Mouse (Mus musculus) lung, postnatal 25 days (tissue): ENCODE results near the gene Gja8.

Experiments used
- DNase-seq: peaks from one replicate; pipeline ENCODE4 v3.0.0; 2022; ENCODE audit warnings: low spot score

Gene Gja8

DNA sequence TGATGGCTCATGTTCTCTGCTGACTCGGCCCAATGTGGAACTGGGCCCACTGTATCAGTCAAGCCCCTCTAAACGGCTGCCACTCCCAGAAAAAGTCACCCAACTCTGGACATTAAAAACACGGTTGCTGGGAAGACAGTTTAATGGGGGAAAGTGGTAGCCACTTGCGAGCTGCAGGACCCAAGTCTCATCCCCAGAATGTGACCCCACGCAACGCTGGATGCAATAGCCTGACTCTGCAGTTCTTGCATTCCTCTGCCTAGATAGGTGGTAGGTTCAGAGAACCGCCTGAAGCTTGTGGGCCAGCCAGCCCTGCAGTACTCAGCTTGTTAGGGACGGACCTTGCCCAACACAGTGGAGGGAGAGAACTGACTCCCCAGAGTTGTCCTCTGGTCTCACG is 46.3 kb downstream of the Gja8 start:
- DNase-seq, result no peak

- DNase-seq, result no peak
These were observed 50.8 kb downstream of the Gja8 start for GRCm38 (mm10) chr3:96874808-96875571.

DNA sequence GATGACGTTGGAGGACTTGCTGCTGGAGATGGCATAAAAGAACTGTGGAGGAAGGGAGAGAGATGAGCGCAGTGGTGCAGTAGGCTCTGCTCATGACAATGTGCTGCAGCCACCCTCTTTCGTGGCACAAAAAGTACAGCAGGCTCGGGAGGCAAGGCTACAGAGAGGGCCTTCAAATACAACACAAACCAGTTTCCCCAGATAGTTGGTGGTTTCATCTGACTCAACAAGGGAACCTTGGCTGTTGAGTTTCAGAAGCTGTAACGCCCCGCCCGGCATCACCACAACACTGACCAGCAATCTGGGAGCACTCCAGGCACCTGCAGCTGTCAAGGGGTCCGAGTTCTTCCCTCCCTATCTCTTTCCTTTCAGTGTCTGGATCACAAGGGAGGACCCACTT is 53.3 kb downstream of the Gja8 start:
- DNase-seq, result no peak

DNA sequence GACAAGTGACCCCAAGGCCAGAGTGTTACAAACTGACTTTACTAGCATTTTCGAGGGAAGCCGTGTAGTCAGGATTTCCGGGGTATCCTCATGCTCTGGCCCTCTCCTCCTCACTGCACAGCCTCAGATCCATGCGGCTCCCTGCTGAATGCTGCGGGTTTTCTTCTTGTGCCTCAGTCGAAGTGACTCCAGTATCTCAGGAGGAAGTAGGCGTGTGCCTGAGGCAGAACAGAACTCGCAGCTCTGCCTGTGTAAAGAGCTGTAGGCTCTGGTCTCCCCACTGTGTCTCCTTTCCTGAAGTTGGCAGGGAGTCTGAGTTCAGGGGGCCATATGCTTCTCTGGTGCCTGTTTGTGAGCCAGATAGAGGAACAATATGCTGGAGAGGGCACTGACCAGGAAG is 54.8 kb downstream of the Gja8 start:
- DNase-seq, result no peak

DNA sequence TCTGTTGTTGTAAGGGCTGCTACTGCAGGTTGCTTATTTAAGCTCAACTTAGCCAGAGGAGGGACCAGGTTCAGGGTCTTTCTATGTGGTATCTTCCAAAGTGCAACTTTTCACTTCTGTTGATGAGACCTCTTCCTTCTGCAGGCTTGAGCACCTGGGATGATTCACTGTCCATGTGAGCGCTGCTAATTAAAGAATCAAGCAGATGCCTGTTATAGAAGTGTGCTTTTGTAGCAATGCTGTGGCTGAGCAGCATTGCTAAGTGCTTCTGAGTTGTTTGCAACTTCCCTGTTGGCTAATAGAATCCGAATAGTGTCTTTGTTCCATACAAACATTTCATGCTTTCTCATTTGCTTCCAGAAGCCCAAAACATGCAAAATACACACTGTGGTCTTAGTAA is 55.5 kb downstream of the Gja8 start:
- DNase-seq, result no peak

DNA sequence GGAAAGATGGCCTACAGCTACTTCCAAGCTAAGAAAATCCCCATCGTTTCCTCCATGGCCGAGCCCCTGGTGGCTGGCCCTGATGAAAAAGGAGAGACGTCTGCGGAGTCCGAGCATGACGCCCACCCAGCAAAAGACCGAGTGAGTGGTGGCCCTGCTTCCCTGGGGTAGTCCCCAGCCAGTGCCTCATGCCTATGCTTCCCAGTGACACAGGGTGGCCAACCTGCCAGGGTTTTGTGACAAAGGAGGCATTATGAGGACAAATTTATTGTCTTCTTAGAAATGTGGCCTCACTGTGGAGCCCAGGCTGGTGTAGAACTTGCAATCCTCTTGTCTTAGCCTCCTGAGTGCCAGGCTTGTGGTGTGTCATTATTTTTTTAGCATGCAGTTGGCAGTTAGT is 56.7 kb downstream of the Gja8 start:
- DNase-seq, result no peak

DNA sequence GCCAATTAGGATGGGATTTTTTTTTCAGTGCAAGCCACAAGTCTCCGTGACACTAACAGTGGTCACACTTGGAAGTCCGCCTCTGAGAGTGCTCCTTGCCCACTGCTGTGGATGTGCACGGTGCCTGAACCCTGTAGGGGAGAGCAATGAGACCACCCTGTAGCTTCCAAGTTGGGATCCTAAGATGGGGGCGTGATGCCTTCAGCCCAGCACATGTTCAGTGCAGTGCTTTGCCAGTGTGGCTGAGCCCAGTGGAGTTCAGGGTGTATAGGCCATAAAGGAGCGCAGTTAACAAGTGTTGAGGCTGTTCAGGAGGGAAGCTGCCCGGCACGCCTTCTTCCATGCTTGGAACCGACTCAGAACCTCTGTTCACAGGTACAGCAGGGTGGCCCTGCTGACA is 57.3 kb downstream of the Gja8 start:
- no peak for DNase-seq

GRCm38 (mm10) chr3:96867863-96868262 is 58.0 kb downstream of the Gja8 start:
- DNase-seq, result no peak
